Mouse (Mus musculus) c-Kit-negative CD71-positive TER-119-positive erythroid progenitor cells, embryonic 14.5 days (primary cell): ENCODE measurements at regions not wholly inside any gene's neighbourhood (a gene's known extent, or its start where the extent isn't known, plus 50 kb on each side); places are given as distances from the start of the nearest gene placed in this dataset.

Experiments used
- DNase-seq: peaks from one replicate; pipeline ENCODE4 v3.0.0-alpha.2; 2013; ENCODE audit warnings: low read depth, low spot score

- DNase-seq: no peak
Measured at GRCm38 (mm10) chr5:11983452-11983851, 65.6 kb downstream of the 4933402N22Rik start.

- no peak for DNase-seq
Measured at GRCm38 (mm10) chr5:11989140-11989539, 71.3 kb downstream of the 4933402N22Rik start.

- DNase-seq: no peak
Measured at GRCm38 (mm10) chr5:12000777-12001176, 82.9 kb downstream of the 4933402N22Rik start.

DNA sequence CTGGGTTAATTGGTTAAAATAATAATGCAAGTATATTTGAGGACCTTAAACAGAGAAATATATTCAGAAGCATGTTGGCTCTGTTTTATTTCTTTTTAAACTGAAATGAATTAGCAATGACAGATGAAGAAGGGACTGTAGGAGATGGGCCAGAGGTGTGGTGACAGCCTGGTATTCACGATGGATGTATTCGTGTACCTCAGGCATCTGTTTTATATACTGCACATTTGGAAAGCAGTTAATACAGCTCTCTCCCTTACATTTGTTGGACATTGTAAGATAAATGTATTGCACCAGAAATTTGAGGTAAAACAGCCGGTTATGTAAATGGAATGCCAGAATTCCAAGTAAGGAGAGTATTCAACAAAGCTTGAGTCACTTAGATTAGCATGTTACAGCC lies 88.6 kb downstream of the 4933402N22Rik start:
- DNase-seq: no peak

DNA sequence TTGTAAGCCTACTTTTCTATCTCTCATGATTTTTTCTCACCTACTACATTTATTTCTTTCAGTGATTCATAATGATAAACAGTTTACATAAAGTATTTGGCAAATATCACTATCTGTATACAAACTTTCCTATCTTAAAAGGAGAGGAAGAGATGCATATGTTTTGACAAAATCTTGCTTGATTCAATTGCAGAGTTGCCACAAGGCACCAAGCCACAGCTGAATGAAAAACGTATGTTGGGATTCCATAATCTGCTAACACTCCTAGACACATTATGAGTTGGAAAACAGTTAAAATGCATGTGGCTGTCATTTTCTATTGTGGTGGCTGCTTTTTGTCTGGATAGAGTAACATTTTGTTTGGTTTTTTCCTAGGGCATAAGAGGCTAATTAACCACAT lies 98.5 kb downstream of the 4933402N22Rik start:
- no peak for DNase-seq

- no peak for DNase-seq
Measured at GRCm38 (mm10) chr5:12020489-12020888, 102.6 kb downstream of the 4933402N22Rik start.

DNA sequence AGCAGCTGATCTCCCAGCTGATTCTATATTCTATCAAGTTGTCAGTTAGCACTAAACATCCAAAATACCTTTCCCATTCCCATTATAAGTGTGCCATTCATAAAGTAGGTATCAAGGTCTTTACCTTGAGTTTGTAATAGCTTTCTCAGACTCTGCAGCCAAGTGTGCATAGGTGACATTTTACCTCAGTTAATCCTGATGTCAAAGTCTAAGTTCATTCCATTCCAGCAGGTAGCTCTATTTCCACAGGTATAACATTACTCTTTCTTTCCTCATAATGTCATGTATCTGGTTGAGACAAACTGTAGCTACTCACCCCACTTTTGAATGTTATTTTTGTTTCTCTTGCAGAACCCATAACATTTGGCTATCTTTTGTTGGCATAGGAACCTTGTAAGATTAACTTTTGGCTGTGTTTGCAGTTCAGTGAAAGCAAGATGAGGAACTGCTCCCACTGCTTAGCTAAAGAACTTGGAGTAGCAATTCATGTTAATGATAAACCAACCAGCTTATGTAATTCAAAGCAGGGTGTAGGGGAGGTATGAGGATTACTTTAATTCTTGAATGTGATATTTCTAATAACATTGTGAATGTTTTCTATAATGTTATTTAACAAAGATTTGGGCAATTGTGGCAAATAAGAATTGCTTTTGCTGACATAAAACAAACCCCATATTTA lies 107.0 kb downstream of the 4933402N22Rik start:
- DNase-seq: no peak

DNA sequence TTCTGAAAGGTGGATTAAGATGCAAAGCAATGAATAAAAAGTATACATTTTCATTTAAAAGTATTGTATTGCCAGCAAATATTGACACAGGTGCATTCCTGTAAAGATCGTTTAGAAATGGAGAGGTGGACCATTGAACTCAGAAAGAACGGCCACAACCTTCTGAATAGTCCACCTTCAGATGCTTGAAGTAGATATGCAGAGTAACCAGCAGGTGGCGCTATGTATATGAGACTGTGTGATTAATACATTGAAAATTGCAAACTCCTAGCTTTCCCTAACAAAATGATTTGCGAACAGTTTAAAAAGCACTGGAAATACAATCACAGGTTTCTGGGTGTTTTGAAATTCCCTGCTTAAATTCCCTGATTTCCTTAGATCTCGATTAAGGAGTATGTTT lies 112.2 kb downstream of the 4933402N22Rik start:
- peak; percentile 11 for DNase-seq

DNA sequence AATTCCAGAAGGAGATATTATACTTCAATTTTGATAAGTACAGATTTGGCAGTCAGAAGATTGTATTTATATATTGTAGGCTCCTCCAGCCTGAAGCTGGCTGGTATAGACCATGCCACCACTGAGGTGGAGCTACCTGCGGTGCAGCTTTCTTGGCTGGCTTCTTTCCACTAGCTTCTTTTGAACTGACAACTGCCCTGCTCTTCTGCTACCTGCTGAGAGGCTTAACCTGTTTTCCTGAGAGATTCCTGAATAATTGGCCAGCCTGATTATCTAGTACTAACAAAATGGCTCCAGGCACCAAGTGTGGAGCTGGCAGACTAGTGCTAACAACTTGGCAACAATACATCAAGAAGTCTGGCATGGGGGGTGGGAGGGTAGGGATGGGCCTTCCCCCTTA lies 132.0 kb downstream of the 4933402N22Rik start:
- DNase-seq: no peak

DNA sequence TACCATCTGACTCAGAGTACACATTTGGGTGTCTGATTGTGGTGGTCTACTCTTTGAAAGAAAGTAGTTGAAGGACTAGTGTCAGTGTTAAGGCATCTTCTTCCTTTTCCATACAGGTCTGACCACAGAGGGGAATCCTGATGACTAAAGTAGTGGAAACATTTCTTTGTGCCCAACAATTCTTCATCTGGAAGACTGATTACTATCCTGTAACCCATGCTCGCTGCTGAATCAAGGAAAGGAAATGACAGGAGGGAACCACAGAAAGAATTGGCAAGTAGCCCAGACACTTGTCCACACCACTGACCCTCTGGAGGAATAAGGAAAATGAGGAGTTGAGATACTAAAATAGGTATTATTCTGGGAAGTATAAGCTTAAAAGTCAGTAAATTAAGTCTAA lies 162.3 kb downstream of the 4933402N22Rik start:
- no peak for DNase-seq

DNA sequence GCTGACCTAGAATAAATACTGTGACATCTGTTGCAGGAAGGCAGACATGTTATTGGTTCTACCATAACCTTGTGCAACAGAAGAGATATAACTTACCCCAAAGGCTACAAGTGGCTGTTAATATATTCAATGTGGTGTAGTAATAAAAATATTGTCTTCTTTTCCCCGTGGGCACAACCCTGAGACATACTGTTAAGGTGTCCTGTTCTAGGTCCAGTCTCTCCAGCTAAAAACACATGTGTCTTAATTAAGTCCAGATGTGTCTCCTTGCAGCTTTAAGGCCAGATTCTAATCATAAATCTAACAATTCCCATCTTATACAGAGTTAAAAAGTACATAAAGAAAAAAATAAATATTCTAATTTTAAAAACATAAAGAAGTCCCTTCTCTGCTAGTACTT lies 175.8 kb downstream of the 4933402N22Rik start:
- no peak for DNase-seq

DNA sequence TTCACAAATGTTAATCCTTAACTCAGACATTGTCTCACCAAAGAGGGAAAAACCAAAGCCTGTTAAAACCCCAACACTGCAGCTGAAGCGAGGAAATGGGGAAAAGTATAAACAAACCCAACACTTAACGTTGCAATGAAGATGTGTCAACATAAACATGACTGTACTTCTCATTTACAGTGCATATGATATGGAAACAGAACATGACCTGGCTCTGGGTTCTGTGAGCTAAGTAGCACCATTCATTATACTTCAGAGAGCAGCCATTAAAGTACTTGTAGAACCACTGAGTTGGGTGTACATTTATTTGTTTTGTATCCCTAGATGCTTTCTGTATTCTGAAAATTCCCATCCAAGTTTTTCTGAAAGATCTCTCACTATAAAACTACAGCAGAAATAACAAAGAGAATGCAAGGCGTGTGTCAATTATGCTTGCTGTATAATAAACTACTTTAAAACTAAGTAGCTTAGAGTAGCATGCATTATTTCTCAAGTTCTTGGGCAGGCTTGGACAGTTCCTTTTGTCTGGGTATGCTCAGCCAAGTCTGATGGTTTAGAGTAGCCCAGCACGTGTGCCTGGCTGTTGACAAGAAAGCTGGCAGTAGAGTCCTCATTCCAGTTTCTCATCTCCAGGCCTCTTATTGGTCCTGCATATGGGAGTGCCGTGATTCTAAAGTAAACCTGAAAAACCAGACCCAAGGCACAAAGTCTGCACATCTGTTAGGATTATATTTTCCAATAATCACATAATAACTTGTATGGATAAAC lies 198.9 kb downstream of the 4933402N22Rik start:
- no peak for DNase-seq

- no peak for DNase-seq
Measured at GRCm38 (mm10) chr5:12124935-12125334, 207.1 kb downstream of the 4933402N22Rik start.

DNA sequence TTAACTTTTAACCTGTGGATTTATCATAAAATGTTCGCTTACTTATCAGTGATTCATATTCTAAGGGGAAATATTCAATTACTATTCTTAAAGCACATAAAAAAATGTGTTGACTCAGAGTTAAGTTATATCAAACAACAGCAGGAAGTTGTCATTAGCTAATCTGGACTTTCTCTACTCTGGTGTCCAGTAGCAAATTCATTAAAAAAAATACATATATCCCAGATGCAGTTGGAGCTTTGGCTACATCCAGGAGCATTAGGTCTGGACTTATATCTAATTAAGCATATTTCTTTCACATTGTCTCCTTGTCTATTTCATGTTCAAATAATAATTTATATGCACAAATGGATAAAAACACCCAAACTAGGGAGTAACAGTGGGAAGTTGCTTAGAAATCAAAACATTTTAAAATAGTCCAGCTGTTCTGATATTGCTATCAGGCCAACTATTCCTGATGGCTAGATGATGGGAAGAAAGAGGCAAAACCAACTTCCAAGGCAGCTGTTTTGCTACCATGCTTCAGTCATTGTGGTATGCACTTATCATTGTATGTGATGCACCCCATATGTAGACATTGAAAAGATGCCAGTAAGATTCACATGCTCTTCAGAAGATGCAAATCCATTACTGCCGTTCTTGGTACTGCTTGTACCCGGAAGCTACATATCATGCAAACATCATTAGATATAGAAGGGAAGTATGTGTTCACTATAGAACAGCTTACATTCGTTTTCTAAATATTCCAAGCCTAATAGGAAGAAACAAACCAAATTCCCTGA lies 209.8 kb downstream of the 4933402N22Rik start:
- no peak for DNase-seq

GRCm38 (mm10) chr5:12138961-12139360 lies 221.1 kb downstream of the 4933402N22Rik start:
- no peak for DNase-seq

- DNase-seq: no peak
Measured at GRCm38 (mm10) chr5:12153295-12153694, 229.9 kb upstream of the Sema3d start.

DNA sequence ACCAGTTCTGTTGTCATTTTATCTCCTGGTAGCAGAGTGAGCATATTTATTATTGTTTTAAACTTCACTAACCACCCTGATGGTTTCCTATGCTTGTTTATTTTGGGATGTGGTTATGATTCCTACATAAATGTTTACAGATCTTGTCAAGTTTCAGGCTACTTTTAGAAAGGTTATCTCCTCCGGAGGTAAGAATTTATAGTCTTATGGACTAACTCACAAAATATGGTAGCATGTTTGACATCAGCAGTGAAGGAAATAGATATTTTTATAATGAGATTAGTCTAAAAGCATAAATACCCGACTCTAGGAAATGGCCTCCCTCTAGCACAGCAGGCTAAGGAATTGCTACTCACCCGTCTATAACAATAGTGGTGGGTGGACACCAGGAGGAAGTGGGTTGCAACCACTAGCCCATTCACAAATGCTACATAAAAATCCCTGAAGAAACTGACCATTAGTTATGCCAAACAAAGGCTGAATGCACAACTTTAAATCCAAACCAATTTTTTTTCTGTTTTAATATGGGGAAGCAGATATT lies 228.6 kb upstream of the Sema3d start:
- no peak for DNase-seq

GRCm38 (mm10) chr5:12191681-12192080 lies 191.5 kb upstream of the Sema3d start:
- no peak for DNase-seq

- no peak for DNase-seq
Measured at GRCm38 (mm10) chr5:12207452-12207851, 175.7 kb upstream of the Sema3d start.

- DNase-seq: no peak
Measured at GRCm38 (mm10) chr5:12209631-12210030, 173.6 kb upstream of the Sema3d start.

GRCm38 (mm10) chr5:12213448-12213847 lies 169.7 kb upstream of the Sema3d start:
- no peak for DNase-seq

DNA sequence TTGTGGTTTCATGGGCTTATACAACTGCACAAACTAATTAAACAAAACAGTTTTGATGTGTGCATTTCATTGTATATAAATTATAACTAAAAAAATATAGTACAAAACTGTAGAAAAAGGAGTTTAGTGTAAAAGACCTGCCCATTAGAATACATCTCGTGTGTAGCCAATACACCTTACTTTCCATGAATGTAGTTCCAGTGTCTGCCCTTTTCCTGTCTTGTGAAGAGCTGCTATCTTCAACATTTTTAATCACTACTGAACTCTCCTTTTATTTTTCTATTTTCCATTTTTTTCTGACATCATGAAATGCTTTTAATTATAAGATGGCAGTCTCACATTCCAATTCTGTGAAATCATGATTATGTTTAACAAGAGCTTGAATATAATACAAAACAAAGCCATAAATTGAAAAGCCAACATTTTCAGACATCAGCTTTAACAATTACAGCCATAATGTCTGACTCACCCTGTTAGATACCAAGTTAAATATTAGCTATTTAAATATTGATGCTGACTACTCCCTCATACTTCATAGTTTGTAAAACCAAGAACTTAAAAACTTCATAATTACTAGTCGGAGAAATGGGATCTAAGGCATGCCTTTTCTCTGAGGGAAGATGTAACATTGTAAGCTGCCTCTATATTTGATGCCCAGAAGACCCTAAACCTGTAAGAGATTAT lies 163.6 kb upstream of the Sema3d start:
- DNase-seq: no peak
